ENCODE assay signal across 8 mouse cellular contexts in genomic region chr19:57453218-57453600, GRCm38 (mm10). TPM values are rescaled to one million over a fixed set of nuclear protein-coding genes. Genes with fewer than 3 reads are reported as not detected.
DNase-seq lines count a peak whose midpoint lies in the region; ATAC-seq lines count a peak whose summit lies in the region.

No protein-coding gene starts in this region.

- DNase-seq in embryo, embryonic 11 days: peak; percentile 31
- DNase-seq in embryo, embryonic 10 days (ENCODE audit: low spot score): no peak
- peak; percentile 43 for DNase-seq in thymus, postnatal 0 days (ENCODE audit: low spot score)
- DNase-seq in thymus, adult 18-20 months: no peak
- DNase-seq in cerebellum, postnatal 14 days: no peak
- no peak for DNase-seq in layer of hippocampus, postnatal 14 days (ENCODE audit: low spot score in 2 of 2)

- peaks cover 2% of the 10 kb centered on the region for H3K36me3 ChIP-seq in limb, embryonic 15.5 days
- H3K36me3 ChIP-seq in stomach, embryonic 15.5 days: 0 out of 2 replicates have a peak, but pooled peaks cover 2% of the 10 kb centered on the region

- 5% methylated on average over 6 of the region's 6 CpGs for WGBS in limb, embryonic 15.5 days
- 2% methylated on average over 6 of the region's 6 CpGs for WGBS in stomach, embryonic 15.5 days

- peak overlapping the region; percentile 51 for H3K4me2 ChIP-seq in limb, embryonic 15.5 days
- H3K4me2 ChIP-seq in stomach, embryonic 15.5 days: peak overlapping the region; percentile 62

- peak overlapping the region; percentile 77 for H3K9ac ChIP-seq in limb, embryonic 15.5 days
- H3K9ac ChIP-seq in stomach, embryonic 15.5 days: peak overlapping the region; percentile 91

- peak overlapping the region; percentile 81 for H3K4me3 ChIP-seq in limb, embryonic 15.5 days
- peak overlapping the region; percentile 93 for H3K4me3 ChIP-seq in stomach, embryonic 15.5 days (replicated peaks)

- ATAC-seq in limb, embryonic 15.5 days (ENCODE audit: insufficient number of reproducible peaks, low FRiP score, low TSS enrichment, low read depth): no peak
- peak; percentile 4; the same call in 1 of the 2 replicates for ATAC-seq in stomach, embryonic 15.5 days (ENCODE audit: insufficient read depth, low FRiP score, low read depth)

- H3K27me3 ChIP-seq in limb, embryonic 15.5 days: no peaks in the 10 kb centered on the region
- no peaks in the 10 kb centered on the region for H3K27me3 ChIP-seq in stomach, embryonic 15.5 days (replicated peaks)

- H3K4me1 ChIP-seq in limb, embryonic 15.5 days: peaks cover 10% of the 10 kb centered on the region
- peaks cover 7% of the 10 kb centered on the region for H3K4me1 ChIP-seq in stomach, embryonic 15.5 days

- H3K27ac ChIP-seq in limb, embryonic 15.5 days: peak overlapping the region; percentile 47; the same call in 1 of the 2 replicates
- peak overlapping the region; percentile 72; the same call in 1 of the 2 replicates for H3K27ac ChIP-seq in stomach, embryonic 15.5 days

- H3K9me3 ChIP-seq in limb, embryonic 15.5 days: no peaks in the 10 kb centered on the region
- H3K9me3 ChIP-seq in stomach, embryonic 15.5 days: no peaks in the 10 kb centered on the region

RNA-seq across cellular contexts. Expression of gene Trub1, which starts 0.5 kb away (rescaled TPM):
- 16.4 and 18.3 TPM in 2 replicates for polyA plus RNA-seq in thymus, postnatal 0 days (2015; fragmentation: Nextera tagmentation; extraction: Ambion mirVana)
- polyA plus RNA-seq in limb, embryonic 15.5 days (2015; fragmentation: Nextera tagmentation; extraction: Ambion mirVana): 24.0 and 24.7 TPM in 2 replicates
- polyA plus RNA-seq in stomach, embryonic 15.5 days (2015; fragmentation: Nextera tagmentation; extraction: Ambion mirVana): 22.4 and 24.7 TPM in 2 replicates
- 10 to 100 TPM; 15.5 to 17.7 TPM for total RNA-seq in layer of hippocampus, postnatal 14 days (2021)

Comparison
In these comparisons a context has a peak if more than half of its experiments do, and no peak if none do; other contexts are left out.
1. DNase-seq: peak in embryo, embryonic 11 days (single experiment) and thymus, postnatal 0 days (single experiment); none in embryo, embryonic 10 days (single experiment), thymus, adult 18-20 months (0 of 2), cerebellum, postnatal 14 days (0 of 2) and layer of hippocampus, postnatal 14 days (0 of 2).